Mouse (Mus musculus): Measurements from ENCODE around the gene Cks2. TPM values are rescaled to one million over a fixed set of nuclear protein-coding genes. Genes with fewer than 3 reads are reported as not detected.
A peak's percentile ranks its signal among the peaks of the same experiment; 100 is the strongest.
"Not testable (repeated sequence)": the region's sequence is repeated elsewhere in the genome, so short reads cannot be mapped to it uniquely, and the experiment has no call there.

The Cks2 gene
- total RNA-seq, 2 experiments from 2014 or later: 25.1 to 26.0 TPM

GRCm38 (mm10) chr13:51632560-51633218 lies 12.3 kb upstream of the Cks2 start:
- DNase-seq: no peak
- intact Hi-C loops (cut with DNase I): no loop called here

GRCm38 (mm10) chr13:51635384-51635783 lies 9.6 kb upstream of the Cks2 start:
- DNase-seq; intact Hi-C loops (cut with DNase I): not testable (repeated sequence)

- intact Hi-C loops (cut with DNase I): no loop called here
- DNase-seq: no peak
These were observed 6.1 kb upstream of the Cks2 start for GRCm38 (mm10) chr13:51638958-51639357.

GRCm38 (mm10) chr13:51641424-51641823 lies 3.6 kb upstream of the Cks2 start:
- no peak for DNase-seq
- intact Hi-C loops (cut with DNase I): no loop called here

GRCm38 (mm10) chr13:51642171-51642778 lies 2.8 kb upstream of the Cks2 start:
- no peak for DNase-seq
- intact Hi-C loops (cut with DNase I): no loop called here

- intact Hi-C loops (cut with DNase I): no loop called here
- DNase-seq: no peak
These were observed 856 bp upstream of the Cks2 start for GRCm38 (mm10) chr13:51643924-51644828.

GRCm38 (mm10) chr13:51645872-51646271 lies 840 bp downstream of the Cks2 start:
- DNase-seq: peak; percentile 15 to 19
- intact Hi-C loops (cut with DNase I): no loop called here

GRCm38 (mm10) chr13:51646362-51647027 lies 1.5 kb downstream of the Cks2 start:
- intact Hi-C loops (cut with DNase I): no loop called here
- DNase-seq: no peak

GRCm38 (mm10) chr13:51647770-51648169 lies 2.7 kb downstream of the Cks2 start:
- intact Hi-C loops (cut with DNase I): no loop called here
- no peak for DNase-seq

GRCm38 (mm10) chr13:51648237-51648636 lies 3.2 kb downstream of the Cks2 start:
- no peak for DNase-seq
- intact Hi-C loops (cut with DNase I): no loop called here

- intact Hi-C loops (cut with DNase I): loop anchor here (10.0 kb wide), 1 partner anchor 575 kb away; no protein-coding TSS in a partner anchor
- no peak for DNase-seq
These were observed 4.7 kb downstream of the Cks2 start for GRCm38 (mm10) chr13:51649740-51650139.

- DNase-seq: peak; percentile 97
- intact Hi-C loops (cut with DNase I): loop anchor here (2.0 to 10.0 kb wide), 2 partner anchors 165 to 573 kb away; no protein-coding TSS in a partner anchor
These were observed 6.5 kb downstream of the Cks2 start, which contains the start of gene Secisbp2 for GRCm38 (mm10) chr13:51651408-51652064. Gene Secisbp2, plus strand, starts transcription at chr13:51651697.

GRCm38 (mm10) chr13:51653159-51653558 lies 8.1 kb downstream of the Cks2 start:
- intact Hi-C loops (cut with DNase I): loop anchor here (2.0 to 10.0 kb wide), 2 partner anchors 164 to 572 kb away; no protein-coding TSS in a partner anchor
- DNase-seq: no peak

GRCm38 (mm10) chr13:51653961-51654360 lies 8.9 kb downstream of the Cks2 start:
- intact Hi-C loops (cut with DNase I): loop anchor here (2.0 to 10.0 kb wide), 2 partner anchors 163 to 571 kb away; no protein-coding TSS in a partner anchor
- peak; percentile 57 to 67 for DNase-seq

GRCm38 (mm10) chr13:51656516-51657235 lies 11.6 kb downstream of the Cks2 start:
- no peak for DNase-seq
- intact Hi-C loops (cut with DNase I): loop anchor here (10.0 kb wide), 1 partner anchor 568 kb away; no protein-coding TSS in a partner anchor

- no peak for DNase-seq
- intact Hi-C loops (cut with DNase I): loop anchor here (10.0 kb wide), 1 partner anchor 567 kb away; no protein-coding TSS in a partner anchor
These were observed 13.1 kb downstream of the Cks2 start for GRCm38 (mm10) chr13:51658094-51658493.

- intact Hi-C loops (cut with DNase I): loop anchor here (10.0 kb wide), 1 partner anchor 565 kb away; no protein-coding TSS in a partner anchor
- no peak for DNase-seq
These were observed 14.5 kb downstream of the Cks2 start for GRCm38 (mm10) chr13:51659573-51659972.

GRCm38 (mm10) chr13:51663561-51663960 lies 18.5 kb downstream of the Cks2 start:
- DNase-seq: no peak
- intact Hi-C loops (cut with DNase I): no loop called here

GRCm38 (mm10) chr13:51668195-51668594 lies 23.2 kb downstream of the Cks2 start:
- intact Hi-C loops (cut with DNase I): not testable (repeated sequence)

More at GRCm38 (mm10) chr13:51668195-51668594, 23.2 kb downstream of the Cks2 start:
- DNase-seq: not testable (repeated sequence)

Measured in heart, postnatal 10 days (tissue).